Mouse (Mus musculus): ENCODE data around the gene S100a3. TPM values are rescaled to one million over a fixed set of nuclear protein-coding genes. Genes with fewer than 3 reads are reported as not detected.

Gene S100a3
- polyA plus RNA-seq, 1 experiment from 2014 or later: 0.31 TPM

Other genes starting within 250 kb of the S100a3 start
- 12.6 and 19.9 TPM in 2 replicates for gene Slc27a3, start 170.6 kb upstream of the S100a3 start, polyA plus RNA-seq (2016; fragmentation: Nextera tagmentation; extraction: Ambion mirVana)
- 31.0 and 36.7 TPM in 2 replicates for gene Ints3, start 127.0 kb upstream of the S100a3 start, polyA plus RNA-seq (2016; fragmentation: Nextera tagmentation; extraction: Ambion mirVana)
- 7.1 and 8.7 TPM in 2 replicates for gene Npr1, start 94.7 kb upstream of the S100a3 start, polyA plus RNA-seq (2016; fragmentation: Nextera tagmentation; extraction: Ambion mirVana)
- gene Ilf2, start 84.5 kb upstream of the S100a3 start, polyA plus RNA-seq (2016; fragmentation: Nextera tagmentation; extraction: Ambion mirVana): 149 and 215 TPM in 2 replicates
- gene Snapin, start 69.5 kb upstream of the S100a3 start, polyA plus RNA-seq (2016; fragmentation: Nextera tagmentation; extraction: Ambion mirVana): 71.7 and 74.4 TPM in 2 replicates
- 120 and 136 TPM in 2 replicates for gene Chtop, start 51.1 kb upstream of the S100a3 start, polyA plus RNA-seq (2016; fragmentation: Nextera tagmentation; extraction: Ambion mirVana)
- 64.6 and 111 TPM in 2 replicates for gene S100a1, start 46.2 kb upstream of the S100a3 start, polyA plus RNA-seq (2016; fragmentation: Nextera tagmentation; extraction: Ambion mirVana)
- 32.3 and 52.5 TPM in 2 replicates for gene S100a13, start 46.1 kb upstream of the S100a3 start, polyA plus RNA-seq (2016; fragmentation: Nextera tagmentation; extraction: Ambion mirVana)
- 0.28 TPM in 1 of 2 replicates, not detected in the other for gene S100a14, start 33.7 kb upstream of the S100a3 start, polyA plus RNA-seq (2016; fragmentation: Nextera tagmentation; extraction: Ambion mirVana)
- gene S100a16, start 23.3 kb upstream of the S100a3 start, polyA plus RNA-seq (2016; fragmentation: Nextera tagmentation; extraction: Ambion mirVana): 18.1 and 36.6 TPM in 2 replicates
- gene S100a2, start 29.7 kb downstream of the S100a3 start, polyA plus RNA-seq (2016; fragmentation: Nextera tagmentation; extraction: Ambion mirVana): not detected in 2 replicates
- gene Gm42674, start 41.3 kb downstream of the S100a3 start, polyA plus RNA-seq (2016; fragmentation: Nextera tagmentation; extraction: Ambion mirVana): not detected in 2 replicates
- gene S100a4, start 43.2 kb downstream of the S100a3 start, polyA plus RNA-seq (2016; fragmentation: Nextera tagmentation; extraction: Ambion mirVana): 0.30 and 0.43 TPM in 2 replicates
- gene S100a5, start 47.9 kb downstream of the S100a3 start, polyA plus RNA-seq (2016; fragmentation: Nextera tagmentation; extraction: Ambion mirVana): not detected in 2 replicates
- gene S100a6, start 52.3 kb downstream of the S100a3 start, polyA plus RNA-seq (2016; fragmentation: Nextera tagmentation; extraction: Ambion mirVana): 27.3 and 28.9 TPM in 2 replicates
- not detected in 2 replicates for gene S100a7a, start 93.4 kb downstream of the S100a3 start, polyA plus RNA-seq (2016; fragmentation: Nextera tagmentation; extraction: Ambion mirVana)
- gene S100a8, start 108.4 kb downstream of the S100a3 start, polyA plus RNA-seq (2016; fragmentation: Nextera tagmentation; extraction: Ambion mirVana): not detected in 2 replicates
- gene S100a9, start 135.1 kb downstream of the S100a3 start, polyA plus RNA-seq (2016; fragmentation: Nextera tagmentation; extraction: Ambion mirVana): not detected in 2 replicates
- not detected in 2 replicates for gene Pglyrp4, start 166.3 kb downstream of the S100a3 start, polyA plus RNA-seq (2016; fragmentation: Nextera tagmentation; extraction: Ambion mirVana)
- gene Gm5849, start 217.3 kb downstream of the S100a3 start, polyA plus RNA-seq (2016; fragmentation: Nextera tagmentation; extraction: Ambion mirVana): not detected in 2 replicates